Mouse (Mus musculus) kidney, embryonic 15.5 days (tissue): ENCODE results near the gene Nrarp. TPM values are rescaled to one million over a fixed set of nuclear protein-coding genes. Genes with fewer than 3 reads are reported as not detected.
A peak's percentile ranks its signal among the peaks of the same experiment; 100 is the strongest.

Experiments
- ATAC-seq: fragments of 200-750 bp; cut with Nextera tagmentation; replicated peaks from 2 replicates; pipeline ENCODE4 v1.8.0; 2017; ENCODE audit warnings: moderate TSS enrichment; ENCODE audit not compliant: low FRiP score
- H3K27ac ChIP-seq: fragments of 300-500 bp; sonication (generic); 2 replicates; pipeline ENCODE4 v1.5.1; 2015; ENCODE audit warnings: mild to moderate bottlenecking, inconsistent platforms
- H3K27me3 ChIP-seq: fragments of 300-500 bp; sonication (generic); 2 replicates; pipeline ENCODE4 v1.6.1; 2015; ENCODE audit warnings: inconsistent platforms
- H3K36me3 ChIP-seq: fragments of 300-500 bp; sonication (generic); 2 replicates; pipeline ENCODE4 v1.6.1; 2015; ENCODE audit warnings: inconsistent platforms
- H3K4me1 ChIP-seq: fragments of 300-500 bp; sonication (generic); 2 replicates; pipeline ENCODE4 v1.6.1; 2015; ENCODE audit warnings: inconsistent platforms
- H3K4me2 ChIP-seq: fragments of 300-500 bp; sonication (generic); 2 replicates; pipeline ENCODE4 v1.6.1; 2015; ENCODE audit warnings: moderate library complexity, mild to moderate bottlenecking, inconsistent platforms
- H3K4me3 ChIP-seq: fragments of 300-500 bp; sonication (generic); replicated peaks from 2 replicates; pipeline ENCODE4 v1.5.1; 2015; ENCODE audit warnings: mild to moderate bottlenecking, inconsistent platforms
- H3K9ac ChIP-seq: fragments of 300-500 bp; sonication (generic); 2 replicates; pipeline ENCODE4 v1.6.1; 2015; ENCODE audit warnings: mild to moderate bottlenecking, inconsistent platforms
- H3K9me3 ChIP-seq: fragments of 300-500 bp; sonication (generic); replicated peaks from 2 replicates; pipeline ENCODE4 v1.6.1; 2016; ENCODE audit warnings: inconsistent platforms
- WGBS: fragments of 180-500 bp; shearing (Covaris S2); methylation state at CpG from one replicate; pipeline ENCODE4 v1.1.7; 2015; ENCODE audit warnings: mixed read lengths; 5-methylcytosine and 5-hydroxymethylcytosine counted together
- polyA plus RNA-seq: library from polyadenylated mRNA; unstranded; fragments of >200 nt; fragmentation: Nextera tagmentation; extraction: Ambion mirVana; gene quantifications from 2 replicates; pipeline ENCODE4 v1.2.1, GENCODE M21; 2015

Gene Nrarp
- polyA plus RNA-seq, 1 experiment from 2014 or later, result 21.8 TPM

GRCm38 (mm10) chr2:25224766-25225752 is 44.5 kb downstream of the Nrarp start:
- Histone ChIP-seq H3K9ac (peak overlapping the region; percentile 55), H3K36me3 (peaks cover 13% of the 10 kb centered on the region), H3K27me3 (no peaks in the 10 kb centered on the region), H3K4me3 (peak overlapping the region; percentile 72), H3K4me2 (peak overlapping the region; percentile 60), H3K27ac (peak overlapping the region; percentile 99), H3K4me1 (peaks cover 25% of the 10 kb centered on the region), H3K9me3 (no peaks in the 10 kb centered on the region)
- WGBS, result 1% methylated on average over 40 of the region's 41 CpGs
- peak; percentile 96 for ATAC-seq

- H3K27ac ChIP-seq, result peak overlapping the region; percentile 99
- WGBS, result 80% methylated on average over 8 of the region's 8 CpGs
- peak overlapping the region; percentile 55; the same call in 1 of the 2 replicates for H3K9ac ChIP-seq
- no peaks in the 10 kb centered on the region for H3K27me3 ChIP-seq
- peak overlapping the region; percentile 60 for H3K4me2 ChIP-seq
- peaks cover 13% of the 10 kb centered on the region for H3K36me3 ChIP-seq
- no peak for ATAC-seq
- H3K9me3 ChIP-seq, result no peaks in the 10 kb centered on the region
- H3K4me3 ChIP-seq, result peak overlapping the region; percentile 72
- peaks cover 25% of the 10 kb centered on the region for H3K4me1 ChIP-seq
These were observed 45.3 kb downstream of the Nrarp start for GRCm38 (mm10) chr2:25225811-25226379.

- peaks cover 25% of the 10 kb centered on the region for H3K4me1 ChIP-seq
- no peak overlapping the region for H3K27ac ChIP-seq
- no peaks in the 10 kb centered on the region for H3K27me3 ChIP-seq
- no peaks in the 10 kb centered on the region for H3K9me3 ChIP-seq
- ATAC-seq, result no peak
- H3K4me3 ChIP-seq, result no peak overlapping the region
- H3K4me2 ChIP-seq, result no peak overlapping the region
- H3K9ac ChIP-seq, result no peak overlapping the region
- H3K36me3 ChIP-seq, result peaks cover 5% of the 10 kb centered on the region
- WGBS, result 85% methylated on average over 5 of the region's 5 CpGs
These were observed 46.3 kb downstream of the Nrarp start for GRCm38 (mm10) chr2:25226864-25227263.

GRCm38 (mm10) chr2:25227406-25227805 is 46.8 kb downstream of the Nrarp start:
- Histone ChIP-seq H3K4me3 (no peak overlapping the region), H3K4me1 (peaks cover 25% of the 10 kb centered on the region), H3K27ac (0 out of 2 replicates have a peak overlapping the region, but pooled peaks have one; percentile 85), H3K4me2 (no peak overlapping the region), H3K36me3 (no peaks in the 10 kb centered on the region), H3K27me3 (no peaks in the 10 kb centered on the region), H3K9ac (no peak overlapping the region), H3K9me3 (no peaks in the 10 kb centered on the region)
- no peak for ATAC-seq
- 90% methylated on average over 4 of the region's 4 CpGs for WGBS

GRCm38 (mm10) chr2:25228431-25228889 is 47.9 kb downstream of the Nrarp start:
- H3K4me1 ChIP-seq, result peaks cover 18% of the 10 kb centered on the region
- H3K36me3 ChIP-seq, result no peaks in the 10 kb centered on the region
- H3K4me2 ChIP-seq, result peak overlapping the region; percentile 55
- peak overlapping the region; percentile 85 for H3K27ac ChIP-seq
- ATAC-seq, result peak; percentile 24
- H3K9ac ChIP-seq, result 0 out of 2 replicates have a peak overlapping the region, but pooled peaks have one; percentile 21
- no peaks in the 10 kb centered on the region for H3K9me3 ChIP-seq
- H3K27me3 ChIP-seq, result no peaks in the 10 kb centered on the region
- WGBS, result 2% methylated on average over 7 of the region's 7 CpGs
- H3K4me3 ChIP-seq, result peak overlapping the region; percentile 31

GRCm38 (mm10) chr2:25228995-25229530 is 48.5 kb downstream of the Nrarp start:
- Histone ChIP-seq H3K4me2 (peak overlapping the region; percentile 55), H3K27ac (no peak overlapping the region), H3K27me3 (no peaks in the 10 kb centered on the region), H3K4me3 (0 out of 2 replicates have a peak overlapping the region, but pooled peaks have one; percentile 31), H3K4me1 (peaks cover 16% of the 10 kb centered on the region), H3K9ac (no peak overlapping the region), H3K36me3 (no peaks in the 10 kb centered on the region), H3K9me3 (no peaks in the 10 kb centered on the region)
- ATAC-seq, result no peak
- 69% methylated on average over 6 of the region's 6 CpGs for WGBS

GRCm38 (mm10) chr2:25229582-25229981 is 49.0 kb downstream of the Nrarp start:
- Histone ChIP-seq H3K27ac (no peak overlapping the region), H3K4me1 (peaks cover 18% of the 10 kb centered on the region), H3K9ac (no peak overlapping the region), H3K27me3 (no peaks in the 10 kb centered on the region), H3K36me3 (no peaks in the 10 kb centered on the region), H3K9me3 (no peaks in the 10 kb centered on the region), H3K4me2 (no peak overlapping the region), H3K4me3 (no peak overlapping the region)
- 78% methylated on average over 5 of the region's 5 CpGs for WGBS
- no peak for ATAC-seq

- no peak for ATAC-seq
- Histone ChIP-seq H3K36me3 (no peaks in the 10 kb centered on the region), H3K27me3 (no peaks in the 10 kb centered on the region), H3K4me1 (peaks cover 15% of the 10 kb centered on the region), H3K9ac (no peak overlapping the region), H3K27ac (no peak overlapping the region), H3K4me2 (no peak overlapping the region), H3K9me3 (no peaks in the 10 kb centered on the region), H3K4me3 (no peak overlapping the region)
- WGBS, result 80% methylated on average over 7 of the region's 7 CpGs
These were observed 50.0 kb downstream of the Nrarp start for GRCm38 (mm10) chr2:25230581-25230980.

- H3K4me2 ChIP-seq, result no peak overlapping the region
- 60% methylated on average over 12 of the region's 12 CpGs for WGBS
These were observed 50.5 kb downstream of the Nrarp start for GRCm38 (mm10) chr2:25231038-25231437.

More at GRCm38 (mm10) chr2:25231038-25231437, 50.5 kb downstream of the Nrarp start:
- no peak overlapping the region for H3K27ac ChIP-seq
- H3K9me3 ChIP-seq, result no peaks in the 10 kb centered on the region
- no peaks in the 10 kb centered on the region for H3K27me3 ChIP-seq
- no peaks in the 10 kb centered on the region for H3K36me3 ChIP-seq
- no peak overlapping the region for H3K4me3 ChIP-seq
- no peak for ATAC-seq
- H3K9ac ChIP-seq, result no peak overlapping the region
- H3K4me1 ChIP-seq, result peaks cover 10% of the 10 kb centered on the region
